Mouse (Mus musculus) heart, embryonic 11.5 days (tissue): ENCODE measurements at regions not wholly inside any gene's neighbourhood (a gene's known extent, or its start where the extent isn't known, plus 50 kb on each side); places are given as distances from the start of the nearest gene placed in this dataset.

ENCODE experiments used
- ATAC-seq: fragments of 200-750 bp; cut with Nextera tagmentation; replicated peaks from 2 replicates; pipeline ENCODE4 v1.8.0; 2017; ENCODE audit warnings: moderate library complexity; ENCODE audit not compliant: insufficient number of reproducible peaks, low FRiP score, low TSS enrichment
- H3K27ac ChIP-seq: fragments of 300-500 bp; sonication (generic); 2 replicates; pipeline ENCODE4 v1.5.1; 2014; ENCODE audit warnings: mild to moderate bottlenecking, low read depth, low read length
- H3K27me3 ChIP-seq: fragments of 300-500 bp; sonication (generic); 2 replicates; pipeline ENCODE4 v1.6.1; 2014; ENCODE audit warnings: mild to moderate bottlenecking, low read length, mixed read lengths; ENCODE audit not compliant: control insufficient read depth, insufficient read depth
- H3K36me3 ChIP-seq: fragments of 300-500 bp; sonication (generic); 2 replicates; pipeline ENCODE4 v1.6.1; 2014; ENCODE audit warnings: mild to moderate bottlenecking, low read length, moderate library complexity, mixed read lengths; ENCODE audit not compliant: control insufficient read depth, insufficient read depth
- H3K4me1 ChIP-seq: fragments of 300-500 bp; sonication (generic); 2 replicates; pipeline ENCODE4 v1.6.1; 2014; ENCODE audit warnings: low read length; ENCODE audit not compliant: control insufficient read depth, insufficient read depth
- H3K4me2 ChIP-seq: fragments of 300-500 bp; sonication (generic); 2 replicates; pipeline ENCODE4 v1.6.1; 2014; ENCODE audit warnings: mild to moderate bottlenecking, moderate library complexity
- H3K4me3 ChIP-seq: fragments of 300-500 bp; sonication (generic); 2 replicates; pipeline ENCODE4 v1.5.1; 2014; ENCODE audit warnings: low read depth, low read length
- H3K9ac ChIP-seq: fragments of 300-500 bp; sonication (generic); 2 replicates; pipeline ENCODE4 v1.6.1; 2014; ENCODE audit warnings: mild to moderate bottlenecking, low read depth, low read length, moderate library complexity
- H3K9me3 ChIP-seq: fragments of 300-500 bp; sonication (generic); replicated peaks from 2 replicates; pipeline ENCODE4 v1.6.1; 2016; ENCODE audit warnings: low read length; ENCODE audit not compliant: control insufficient read depth
- WGBS: fragments of 180-500 bp; shearing (Covaris S2); extraction: QIAGEN DNeasy Blood & Tissue Kit; methylation state at CpG from one replicate; pipeline ENCODE4 v1.1.7; 2014; ENCODE audit not compliant: insufficient replicate concordance; 5-methylcytosine and 5-hydroxymethylcytosine counted together

DNA sequence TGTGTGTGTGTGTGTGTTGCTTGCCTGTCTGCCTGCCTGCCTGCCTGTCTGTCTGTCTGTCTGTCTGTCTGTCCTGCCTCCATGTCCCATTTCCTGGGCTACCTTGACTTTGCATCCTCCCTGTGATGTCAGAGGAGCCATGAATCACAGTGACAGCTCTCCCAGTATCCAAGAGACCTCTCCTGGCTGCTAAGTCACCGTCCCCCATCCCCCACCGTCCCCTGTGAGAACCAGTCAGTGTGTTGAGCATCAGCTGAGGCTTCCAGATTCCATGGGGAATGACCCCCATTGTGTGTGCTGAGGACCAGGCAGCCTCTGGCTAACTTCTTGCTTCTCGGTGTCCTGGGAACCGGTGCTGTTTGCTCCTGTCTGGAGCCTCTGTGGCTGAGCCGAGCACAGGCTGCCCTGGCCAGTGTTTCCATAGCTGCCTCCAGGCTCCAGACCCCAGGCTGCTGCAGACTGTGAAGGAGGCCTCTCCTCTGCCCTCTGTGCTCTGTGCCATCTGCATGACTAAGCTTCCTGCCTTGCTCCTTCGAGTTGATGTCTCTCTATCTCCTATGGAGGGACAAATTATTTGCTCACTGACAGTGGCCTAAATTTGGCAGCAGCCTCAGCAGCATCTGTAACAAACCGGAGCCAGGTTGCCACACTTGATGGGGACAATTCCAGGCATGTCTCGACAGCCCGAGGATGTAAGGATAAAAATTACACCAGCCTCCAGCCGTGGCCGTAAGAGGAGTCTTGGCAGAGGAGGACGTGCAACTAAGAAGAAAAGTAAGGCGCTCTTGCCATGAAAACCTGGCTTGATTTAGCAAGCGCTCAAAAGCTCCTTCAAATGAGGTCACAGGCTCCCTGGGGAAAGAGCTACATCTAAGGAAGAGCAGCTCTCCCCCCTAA, 230.7 kb downstream of the Prex1 start:
- H3K27ac ChIP-seq: peak overlapping the region; percentile 29; the same call in 1 of the 2 replicates
- H3K4me1 ChIP-seq: peaks cover 26% of the 10 kb centered on the region

DNA sequence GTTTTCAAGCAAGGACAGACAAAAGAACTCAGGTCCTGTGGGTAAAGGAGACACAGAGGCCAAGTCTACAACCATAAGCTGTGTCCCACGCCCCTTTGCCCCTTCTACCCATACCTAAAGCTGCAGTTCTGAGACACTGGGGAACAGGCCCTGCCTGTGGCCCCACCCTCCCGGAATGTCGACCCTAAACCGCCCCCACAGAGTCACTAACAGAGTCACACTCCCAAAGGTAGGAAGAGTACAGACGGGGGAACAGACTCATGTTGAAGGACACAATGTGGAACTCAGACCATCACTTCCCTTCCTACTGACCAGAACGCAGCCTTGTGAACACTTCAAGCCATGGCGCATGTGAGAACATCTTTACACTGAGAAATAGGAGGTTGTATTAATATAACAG, 231.9 kb downstream of the Prex1 start:
- Histone ChIP-seq H3K4me1 (peaks cover 19% of the 10 kb centered on the region), H3K9ac (no peak overlapping the region), H3K9me3 (no peaks in the 10 kb centered on the region), H3K4me3 (no peak overlapping the region), H3K4me2 (no peak overlapping the region), H3K27me3 (no peaks in the 10 kb centered on the region), H3K27ac (no peak overlapping the region), H3K36me3 (no peaks in the 10 kb centered on the region)
- 84% methylated on average over 7 of the region's 7 CpGs for WGBS
- ATAC-seq: no peak

More for the DNA sequence above, 230.7 kb downstream of the Prex1 start:
- no peaks in the 10 kb centered on the region for H3K36me3 ChIP-seq
- H3K9ac ChIP-seq: no peak overlapping the region
- no peak overlapping the region for H3K4me3 ChIP-seq
- no peaks in the 10 kb centered on the region for H3K27me3 ChIP-seq
- WGBS: 52% methylated on average over 14 of the region's 14 CpGs
- H3K9me3 ChIP-seq: no peaks in the 10 kb centered on the region
- no peak overlapping the region for H3K4me2 ChIP-seq
- no peak; the same call in 1 of the 2 replicates for ATAC-seq

DNA sequence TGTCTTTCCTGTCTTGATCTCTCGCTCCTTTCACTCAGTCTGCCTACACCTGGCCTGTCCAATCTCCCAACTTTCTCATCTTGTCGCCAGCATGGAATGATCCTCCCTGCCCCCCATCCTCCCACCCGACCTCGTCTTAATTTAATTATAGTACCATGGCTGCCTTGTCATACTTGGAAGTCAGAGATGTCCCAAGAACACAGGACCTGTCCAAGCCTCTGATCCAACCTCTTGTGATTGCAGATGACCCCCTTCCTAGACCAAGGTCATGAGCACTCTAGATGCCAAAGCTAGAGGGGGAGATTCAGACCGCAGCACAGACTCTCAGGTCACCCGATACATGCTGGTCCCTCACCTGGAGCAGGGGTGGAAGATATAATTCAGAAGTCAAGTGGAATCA, 232.3 kb downstream of the Prex1 start:
- 63% methylated on average over 6 of the region's 6 CpGs for WGBS

DNA sequence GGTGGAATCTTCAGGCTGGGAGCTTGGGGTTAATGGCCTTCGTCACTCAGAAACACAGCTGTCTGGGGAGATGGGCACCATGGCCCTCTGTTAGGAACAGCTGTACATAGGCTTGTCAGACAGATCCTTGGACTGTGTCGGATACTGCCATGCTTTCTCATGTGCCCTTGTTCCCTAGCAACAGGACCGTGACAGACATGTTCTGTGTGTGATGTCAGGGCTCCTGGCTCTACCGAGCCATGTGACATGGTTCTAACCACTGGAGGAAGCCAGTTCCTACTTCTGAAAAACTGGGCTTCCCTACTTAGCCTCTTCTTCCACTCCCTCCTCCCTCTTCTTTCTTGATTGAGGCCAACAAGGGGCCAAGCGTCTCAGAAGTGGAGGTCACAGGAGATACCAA, 232.7 kb downstream of the Prex1 start:
- Histone ChIP-seq H3K36me3 (no peaks in the 10 kb centered on the region), H3K4me2 (no peak overlapping the region), H3K27ac (no peak overlapping the region), H3K9me3 (no peaks in the 10 kb centered on the region), H3K4me1 (peaks cover 16% of the 10 kb centered on the region), H3K9ac (no peak overlapping the region), H3K27me3 (no peaks in the 10 kb centered on the region), H3K4me3 (no peak overlapping the region)
- 84% methylated on average over 5 of the region's 5 CpGs for WGBS
- ATAC-seq: no peak

More for the DNA sequence above, 232.3 kb downstream of the Prex1 start:
- no peak overlapping the region for H3K27ac ChIP-seq
- H3K4me3 ChIP-seq: no peak overlapping the region
- ATAC-seq: no peak
- no peak overlapping the region for H3K4me2 ChIP-seq
- no peaks in the 10 kb centered on the region for H3K9me3 ChIP-seq
- no peaks in the 10 kb centered on the region for H3K36me3 ChIP-seq
- no peaks in the 10 kb centered on the region for H3K27me3 ChIP-seq
- H3K4me1 ChIP-seq: peaks cover 19% of the 10 kb centered on the region
- H3K9ac ChIP-seq: no peak overlapping the region

DNA sequence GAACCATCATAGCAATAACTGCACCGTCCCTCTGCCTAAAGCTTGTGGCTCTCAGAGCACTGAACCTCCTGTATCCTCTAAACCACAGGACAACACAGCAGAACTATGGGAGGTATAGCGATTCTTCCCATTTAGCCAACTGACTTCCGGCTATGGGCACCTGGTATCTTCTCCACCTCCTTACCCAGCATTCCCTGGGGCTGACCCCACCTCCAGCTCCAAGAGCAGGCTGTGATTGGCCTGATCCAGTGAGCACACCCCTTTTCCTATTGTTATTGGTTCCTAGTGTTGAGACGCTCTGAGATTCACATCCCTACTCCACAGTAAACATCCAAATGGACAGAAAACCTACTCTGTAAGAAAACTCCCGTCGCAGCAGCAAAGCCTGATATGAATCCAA, 236.7 kb downstream of the Prex1 start:
- H3K9me3 ChIP-seq: no peaks in the 10 kb centered on the region
- H3K4me2 ChIP-seq: no peak overlapping the region
- H3K27ac ChIP-seq: no peak overlapping the region
- H3K36me3 ChIP-seq: no peaks in the 10 kb centered on the region
- H3K4me3 ChIP-seq: no peak overlapping the region
- H3K9ac ChIP-seq: no peak overlapping the region
- H3K4me1 ChIP-seq: 0 out of 2 replicates have a peak, but pooled peaks cover 2% of the 10 kb centered on the region
- no peaks in the 10 kb centered on the region for H3K27me3 ChIP-seq
- ATAC-seq: no peak
- 77% methylated on average over 6 of the region's 6 CpGs for WGBS

DNA sequence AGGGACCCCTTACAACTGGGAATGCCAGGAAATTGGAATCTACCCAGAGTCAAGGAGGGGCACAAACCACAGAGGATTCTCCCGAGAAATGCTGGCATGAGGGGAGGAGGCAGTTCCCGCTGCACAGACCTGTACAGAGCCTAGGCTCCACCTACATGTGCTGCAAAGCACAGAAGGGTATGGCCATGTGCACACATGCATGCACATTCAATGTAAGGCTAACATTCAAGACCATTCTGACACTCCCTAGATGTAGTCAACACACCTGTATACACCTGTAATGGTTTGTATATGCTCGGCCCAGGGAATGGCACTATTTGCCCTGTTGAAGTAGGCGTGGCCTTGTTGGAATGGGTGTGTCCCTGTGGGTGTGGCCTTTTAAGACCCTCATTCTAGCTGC, 238.0 kb downstream of the Prex1 start:
- H3K9me3 ChIP-seq: no peaks in the 10 kb centered on the region
- H3K4me1 ChIP-seq: peaks cover 8% of the 10 kb centered on the region; the same call in 1 of the 2 replicates
- 69% methylated on average over 4 of the region's 4 CpGs for WGBS
- H3K4me3 ChIP-seq: no peak overlapping the region
- H3K27ac ChIP-seq: no peak overlapping the region
- H3K27me3 ChIP-seq: no peaks in the 10 kb centered on the region
- H3K9ac ChIP-seq: no peak overlapping the region
- no peak for ATAC-seq
- H3K36me3 ChIP-seq: no peaks in the 10 kb centered on the region
- no peak overlapping the region for H3K4me2 ChIP-seq

DNA sequence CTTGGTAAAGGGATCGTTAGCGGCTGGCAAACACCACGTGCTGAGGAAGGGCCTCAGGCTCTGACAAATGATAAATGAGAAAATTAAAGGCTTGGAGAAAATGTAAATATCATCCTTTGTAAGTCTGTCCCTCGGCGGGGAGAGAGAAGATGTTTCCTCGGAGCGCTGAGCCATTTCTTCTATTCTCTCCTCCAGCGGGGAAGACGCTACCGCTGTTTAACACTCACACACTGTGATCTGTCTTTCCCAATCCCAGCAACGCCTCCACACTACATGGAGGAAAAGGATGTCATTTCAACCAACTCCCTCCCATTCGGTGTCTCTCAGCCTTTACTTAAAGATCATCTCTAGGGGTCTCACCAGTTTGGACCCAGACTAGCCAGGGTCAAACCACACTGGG, 239.0 kb downstream of the Prex1 start:
- Histone ChIP-seq H3K9me3 (no peaks in the 10 kb centered on the region), H3K36me3 (no peaks in the 10 kb centered on the region), H3K4me1 (peaks cover 8% of the 10 kb centered on the region; the same call in 1 of the 2 replicates), H3K27me3 (no peaks in the 10 kb centered on the region), H3K4me3 (no peak overlapping the region), H3K9ac (no peak overlapping the region), H3K4me2 (no peak overlapping the region), H3K27ac (no peak overlapping the region)
- no peak for ATAC-seq
- WGBS: 70% methylated on average over 12 of the region's 12 CpGs

DNA sequence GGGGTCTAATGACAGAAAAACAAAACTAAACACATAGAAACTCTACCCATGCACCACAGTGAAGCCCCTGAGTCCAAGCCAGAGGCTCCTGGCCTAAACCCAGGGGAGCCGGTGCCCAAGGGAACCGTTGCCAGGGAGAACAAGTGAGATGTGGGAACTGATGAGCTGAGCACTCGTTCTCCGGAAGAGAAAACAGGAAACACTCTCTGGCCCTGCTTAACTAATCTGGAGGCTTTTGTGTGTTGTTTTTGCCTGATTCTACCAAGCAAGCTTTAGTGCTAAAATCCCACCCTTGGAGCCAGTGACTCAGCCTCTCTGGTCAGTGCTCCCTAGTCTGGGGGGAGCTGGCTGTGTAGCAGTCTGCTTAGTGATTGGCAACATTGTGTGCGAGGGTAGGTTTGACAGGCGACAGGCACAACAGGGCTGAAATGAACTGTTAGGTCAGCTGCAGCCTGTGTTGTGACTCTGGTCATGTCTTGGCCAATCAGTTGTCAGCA, 242.3 kb downstream of the Prex1 start:
- H3K36me3 ChIP-seq: no peaks in the 10 kb centered on the region
- no peaks in the 10 kb centered on the region for H3K27me3 ChIP-seq
- peaks cover 8% of the 10 kb centered on the region; the same call in 1 of the 2 replicates for H3K4me1 ChIP-seq
- H3K9ac ChIP-seq: no peak overlapping the region
- H3K9me3 ChIP-seq: no peaks in the 10 kb centered on the region
- WGBS: 44% methylated on average over 6 of the region's 6 CpGs
- H3K4me2 ChIP-seq: no peak overlapping the region
- no peak for ATAC-seq
- 0 out of 2 replicates have a peak overlapping the region, but pooled peaks have one; percentile 29 for H3K27ac ChIP-seq
- H3K4me3 ChIP-seq: no peak overlapping the region
